Mouse (Mus musculus) cerebellum, postnatal 10 days (tissue): ENCODE measurements at regions not wholly inside any gene's neighbourhood (a gene's known extent, or its start where the extent isn't known, plus 50 kb on each side); places are given as distances from the start of the nearest gene placed in this dataset.

Experiments used
- DNase-seq, 2 experiments: peaks; one replicate each; pipeline ENCODE4 v3.0.0; 2021; ENCODE audit warnings: mixed read lengths in 2 of 2

DNA sequence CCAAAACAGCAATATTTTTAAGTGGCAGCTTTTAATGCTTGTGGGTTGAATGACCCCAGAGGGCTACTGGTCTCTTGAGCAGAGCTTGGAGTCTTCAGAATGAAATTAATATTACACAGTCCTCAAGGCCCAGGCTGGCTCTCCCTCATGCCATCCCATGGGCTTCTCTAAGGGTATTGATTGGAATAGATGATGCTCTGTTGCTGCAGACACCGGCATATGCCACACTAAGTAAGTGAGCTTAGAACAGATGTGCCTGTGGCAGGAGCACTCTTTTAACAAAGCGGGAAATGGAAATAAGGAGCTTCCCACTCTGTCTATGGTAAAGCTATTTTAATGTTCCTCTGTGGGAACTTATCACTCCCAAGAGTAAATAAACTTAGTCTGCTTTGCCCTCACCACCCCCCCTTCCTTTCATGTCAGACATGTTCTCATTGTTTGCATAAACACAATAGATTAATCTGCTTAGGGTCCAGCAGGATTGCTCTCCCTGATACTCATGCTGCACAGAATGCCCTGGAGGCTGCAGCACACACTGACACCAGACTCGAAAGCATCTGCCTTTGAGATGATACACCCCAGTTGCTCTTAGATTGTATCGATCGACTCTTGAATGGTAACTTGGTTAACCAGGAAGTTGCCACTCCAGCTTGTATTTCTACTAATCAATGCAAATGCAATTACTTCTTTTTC, 294.5 kb upstream of the Adamts16 start:
- DNase-seq = no peak

DNA sequence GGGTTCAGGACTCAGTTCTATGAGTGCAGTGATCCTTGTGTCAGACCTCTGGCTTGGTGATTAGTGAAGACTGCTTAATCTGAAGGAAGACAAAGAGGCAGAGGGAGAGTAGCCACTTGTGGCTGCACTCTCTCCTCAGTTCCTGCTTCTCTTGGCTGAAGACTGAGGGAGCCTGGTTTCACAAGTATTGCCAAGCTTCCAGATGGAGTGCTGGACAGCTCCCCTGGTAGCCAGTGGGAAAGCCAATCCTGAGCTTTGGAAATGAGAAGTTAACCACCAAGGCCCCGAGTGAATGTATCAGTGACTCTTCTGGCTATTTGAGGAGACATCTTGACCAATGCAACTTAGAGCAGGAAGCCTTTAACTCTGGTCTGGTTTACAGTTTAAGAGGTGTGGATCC, 279.9 kb upstream of the Adamts16 start:
- DNase-seq = peak; percentile 73 to 77

DNA sequence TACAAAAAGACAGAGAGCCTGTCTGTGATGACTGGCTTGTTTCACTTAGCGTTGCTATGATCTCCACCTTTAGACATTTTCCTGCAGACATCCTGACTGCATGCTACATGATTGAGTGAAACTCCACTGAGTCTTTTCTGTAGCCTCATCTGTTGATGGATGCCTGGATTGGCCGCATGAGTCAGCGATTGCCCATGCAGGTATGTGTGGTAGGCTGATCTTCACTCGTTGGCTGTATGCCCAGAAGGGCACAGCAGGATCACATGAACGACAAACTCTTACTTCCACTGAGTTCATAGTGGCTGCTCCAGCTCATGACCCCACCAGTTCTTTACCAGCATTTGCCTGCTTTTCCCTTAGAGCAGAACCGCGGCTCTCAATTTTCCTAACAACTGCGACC, 266.6 kb upstream of the Adamts16 start:
- DNase-seq = no peak

DNA sequence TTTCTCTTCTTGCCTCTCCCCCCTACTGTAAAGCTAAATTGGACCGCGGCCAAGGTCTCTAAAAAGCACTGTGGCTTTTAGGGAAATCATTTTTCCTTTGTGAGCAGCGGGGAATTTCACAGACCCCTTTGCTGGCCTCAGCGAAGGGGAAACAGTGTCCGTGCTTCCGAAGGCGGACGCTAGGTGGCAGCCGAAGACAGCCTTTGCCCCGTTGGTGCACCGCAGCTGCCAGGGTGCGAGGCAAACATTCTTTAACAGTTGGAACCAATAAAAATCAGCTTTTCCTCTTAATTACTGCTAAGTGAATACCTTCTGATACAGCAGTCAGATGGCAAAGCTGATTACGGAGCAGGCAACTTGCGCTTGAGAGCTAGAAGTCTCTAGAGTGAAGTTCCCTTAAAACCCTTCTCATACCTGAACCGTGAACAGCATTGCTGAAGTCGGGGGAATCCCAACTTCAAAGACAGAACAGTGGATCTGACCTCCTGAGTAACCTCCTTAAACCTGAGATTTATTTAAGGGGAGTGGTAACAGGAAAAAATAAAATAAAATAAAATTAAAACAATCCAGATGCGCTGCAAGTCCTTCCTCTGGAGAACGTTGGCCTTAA, 263.7 kb upstream of the Adamts16 start:
- DNase-seq = peak; percentile 93 to 95

DNA sequence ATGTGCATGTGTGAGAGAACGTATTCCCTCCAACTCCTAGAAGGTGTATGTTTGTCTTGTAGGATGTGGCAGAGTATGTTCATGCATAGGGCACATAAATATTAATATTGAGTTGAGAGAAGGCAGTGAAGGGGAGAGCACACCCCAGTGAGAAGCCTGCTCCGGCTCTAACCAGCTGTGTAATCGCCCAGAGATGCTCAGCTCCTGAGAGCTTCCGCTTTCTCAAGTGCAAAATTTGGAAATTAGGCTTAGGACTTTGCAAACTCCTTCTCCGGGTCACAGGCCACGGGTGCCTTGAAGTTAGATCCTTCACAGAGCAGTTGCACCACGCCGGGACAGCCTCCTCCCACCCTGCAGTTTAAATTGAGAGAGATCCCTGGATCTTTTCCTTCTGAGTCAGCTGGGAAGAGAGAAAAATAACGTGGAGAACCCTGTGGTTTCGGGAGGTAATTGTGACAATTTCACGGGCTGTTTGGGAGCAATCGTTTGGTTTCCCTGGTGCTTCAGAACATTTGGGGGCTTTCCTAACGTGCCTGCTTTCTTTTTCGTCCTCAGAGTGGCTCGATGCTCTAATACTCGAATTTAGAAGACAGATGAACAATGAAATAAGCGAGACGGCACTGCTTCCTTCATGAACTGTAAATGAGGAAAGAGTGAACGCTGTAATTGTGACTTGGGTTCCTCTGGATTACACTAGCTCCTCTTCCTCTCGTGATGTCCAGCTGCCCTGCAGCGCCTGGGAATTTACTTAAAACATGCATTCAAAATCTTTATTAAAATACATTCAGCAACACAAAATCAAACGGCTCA, 263.0 kb upstream of the Adamts16 start:
- no peak for DNase-seq

DNA sequence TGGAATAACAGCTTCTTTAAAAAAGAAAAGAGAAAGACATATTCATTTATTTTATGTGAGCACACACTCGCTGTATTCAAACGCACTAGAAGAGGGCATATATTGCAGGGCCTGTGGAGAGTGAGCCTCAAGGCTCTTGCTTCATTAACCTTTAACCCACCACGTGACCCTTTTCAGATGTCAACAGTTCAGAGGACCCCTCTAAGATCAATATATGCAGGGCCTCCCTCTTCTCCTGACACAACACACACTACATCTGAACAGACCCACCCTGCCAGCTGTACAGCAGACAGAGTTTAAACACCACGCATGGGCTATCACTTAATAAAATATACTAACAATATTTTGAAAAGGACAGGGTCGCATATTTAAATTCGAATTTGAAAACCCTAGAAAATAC, 242.7 kb upstream of the Adamts16 start:
- no peak for DNase-seq

DNA sequence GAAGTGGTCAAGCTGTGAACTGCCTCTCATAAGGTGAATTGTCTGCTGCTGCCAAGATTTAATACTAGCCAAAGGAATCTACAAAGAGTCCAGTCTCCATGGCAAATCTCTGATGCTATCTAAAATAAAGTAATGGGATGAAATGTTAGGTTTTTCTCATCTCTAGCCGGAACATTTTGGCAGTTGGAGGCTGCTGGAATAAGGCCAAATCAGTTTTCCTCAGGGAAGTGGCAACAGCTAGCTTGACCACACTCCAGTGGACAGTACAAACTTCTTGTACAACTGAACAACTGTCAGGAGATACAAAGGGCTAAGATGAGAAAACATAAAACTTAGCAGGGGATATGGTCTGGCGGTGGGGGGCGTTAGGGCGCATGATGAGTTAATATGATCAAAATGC, 234.3 kb upstream of the Adamts16 start:
- DNase-seq = peak; percentile 50 to 53

DNA sequence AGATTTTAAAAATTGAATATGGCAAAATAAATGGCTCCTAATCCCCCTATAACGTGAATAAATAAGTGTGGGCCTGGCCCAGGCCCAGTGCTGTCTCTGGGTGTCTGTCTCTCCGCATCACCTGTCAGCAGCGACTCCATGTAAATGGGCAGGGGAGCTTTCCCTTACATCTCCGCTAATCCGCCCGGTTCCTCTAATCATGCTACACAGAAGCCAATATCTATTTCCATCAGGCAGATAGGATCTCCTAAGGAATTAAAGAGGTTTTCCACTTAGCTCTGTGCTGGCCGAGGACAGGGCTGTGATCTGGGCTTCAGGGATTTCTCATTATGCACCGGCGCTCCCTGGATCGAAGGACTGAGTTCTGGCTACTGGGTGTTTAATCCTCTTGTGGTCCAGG, 232.4 kb upstream of the Adamts16 start:
- DNase-seq = no peak

DNA sequence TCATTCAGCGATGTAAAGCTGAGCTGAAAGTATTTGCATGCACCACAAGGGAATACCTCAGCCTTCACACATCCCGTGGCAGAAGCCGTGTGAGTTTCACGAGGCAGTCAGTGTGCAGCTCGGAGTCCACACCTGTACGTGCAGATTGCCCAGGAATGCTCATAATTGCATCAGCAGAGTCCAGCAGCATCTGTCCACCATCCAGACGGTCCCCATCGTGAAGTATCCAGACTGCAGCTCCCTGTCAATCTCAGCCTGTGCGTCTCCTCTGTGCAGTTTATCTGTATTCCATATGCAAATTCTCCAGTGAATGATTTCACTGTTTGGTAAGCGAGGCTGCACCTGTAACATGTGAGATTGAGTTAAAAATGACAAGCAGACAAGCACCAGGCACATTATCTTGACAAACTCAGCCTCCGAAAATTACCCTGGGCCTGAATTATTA, 227.2 kb upstream of the Adamts16 start:
- no peak for DNase-seq

DNA sequence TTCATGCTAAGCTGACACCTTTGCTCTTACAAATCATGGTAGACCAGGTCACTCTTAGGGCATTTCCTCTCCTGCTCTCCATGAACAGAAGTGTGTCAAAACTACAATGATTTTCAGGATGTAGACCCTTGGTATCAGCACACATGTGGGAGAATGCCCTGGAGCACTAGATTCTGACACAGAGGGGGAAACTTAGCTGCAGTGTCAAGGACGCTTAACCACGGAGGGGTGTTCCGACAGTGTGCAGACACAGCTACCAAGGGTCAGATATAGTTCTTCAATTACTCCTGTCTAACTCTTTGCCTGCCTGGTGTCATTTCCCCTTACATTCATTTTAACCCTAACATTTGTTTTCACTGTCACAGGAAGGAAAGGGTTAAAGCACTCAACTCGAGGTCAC, 226.4 kb upstream of the Adamts16 start:
- no peak for DNase-seq

DNA sequence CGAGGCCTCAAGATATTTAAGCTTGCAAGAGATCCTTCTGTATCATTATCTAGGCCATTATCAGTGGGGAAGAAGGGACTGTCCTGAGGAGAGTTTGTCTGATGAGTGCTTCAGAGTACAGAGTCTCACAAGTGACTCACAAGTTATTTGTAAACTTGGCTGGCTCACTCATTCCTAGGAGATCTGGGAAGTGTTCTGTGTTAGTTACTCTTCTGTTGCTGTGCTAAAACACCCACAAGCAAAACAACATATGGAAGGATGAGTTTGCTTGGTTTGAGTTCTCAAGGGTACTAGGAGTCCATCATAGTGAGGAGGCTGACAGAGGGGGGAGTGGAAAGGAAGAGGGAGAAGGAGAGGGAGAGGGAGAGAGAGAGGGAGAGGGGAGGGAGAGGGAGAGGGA, 224.0 kb upstream of the Adamts16 start:
- DNase-seq = no peak

DNA sequence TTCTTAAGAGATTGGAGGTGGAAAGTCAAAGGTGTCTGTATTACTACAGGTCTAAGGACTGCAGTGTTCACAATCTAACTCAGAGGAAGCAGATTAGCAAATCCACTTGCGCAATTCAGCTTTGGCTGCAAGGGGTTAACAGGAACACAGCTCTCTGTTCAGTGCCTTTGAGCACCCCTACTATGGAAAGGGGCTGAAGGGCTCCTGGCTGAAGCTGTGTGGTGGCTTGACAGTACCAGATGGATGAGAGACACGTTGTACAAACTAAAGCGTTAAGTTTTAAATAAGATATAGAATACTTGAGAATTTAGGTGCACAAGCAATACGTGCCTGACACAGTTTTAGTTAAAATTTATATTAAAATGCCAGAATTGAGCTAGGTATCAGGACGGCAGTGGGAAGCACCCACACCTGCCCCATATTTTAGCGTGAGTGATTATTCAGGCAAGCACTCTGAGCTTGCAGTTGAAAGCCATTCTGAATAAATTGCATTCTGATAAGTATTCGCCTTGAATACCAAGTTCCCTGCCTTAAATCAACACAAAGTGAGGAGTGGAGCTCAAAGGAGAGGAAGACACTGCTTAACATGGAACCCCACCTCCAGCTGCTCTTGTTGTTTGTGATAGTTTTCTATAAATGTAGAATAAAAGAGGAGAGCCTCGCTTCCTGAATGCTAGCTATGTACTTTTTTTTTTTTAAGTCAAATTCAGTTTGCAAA, 223.1 kb upstream of the Adamts16 start:
- DNase-seq = no peak

DNA sequence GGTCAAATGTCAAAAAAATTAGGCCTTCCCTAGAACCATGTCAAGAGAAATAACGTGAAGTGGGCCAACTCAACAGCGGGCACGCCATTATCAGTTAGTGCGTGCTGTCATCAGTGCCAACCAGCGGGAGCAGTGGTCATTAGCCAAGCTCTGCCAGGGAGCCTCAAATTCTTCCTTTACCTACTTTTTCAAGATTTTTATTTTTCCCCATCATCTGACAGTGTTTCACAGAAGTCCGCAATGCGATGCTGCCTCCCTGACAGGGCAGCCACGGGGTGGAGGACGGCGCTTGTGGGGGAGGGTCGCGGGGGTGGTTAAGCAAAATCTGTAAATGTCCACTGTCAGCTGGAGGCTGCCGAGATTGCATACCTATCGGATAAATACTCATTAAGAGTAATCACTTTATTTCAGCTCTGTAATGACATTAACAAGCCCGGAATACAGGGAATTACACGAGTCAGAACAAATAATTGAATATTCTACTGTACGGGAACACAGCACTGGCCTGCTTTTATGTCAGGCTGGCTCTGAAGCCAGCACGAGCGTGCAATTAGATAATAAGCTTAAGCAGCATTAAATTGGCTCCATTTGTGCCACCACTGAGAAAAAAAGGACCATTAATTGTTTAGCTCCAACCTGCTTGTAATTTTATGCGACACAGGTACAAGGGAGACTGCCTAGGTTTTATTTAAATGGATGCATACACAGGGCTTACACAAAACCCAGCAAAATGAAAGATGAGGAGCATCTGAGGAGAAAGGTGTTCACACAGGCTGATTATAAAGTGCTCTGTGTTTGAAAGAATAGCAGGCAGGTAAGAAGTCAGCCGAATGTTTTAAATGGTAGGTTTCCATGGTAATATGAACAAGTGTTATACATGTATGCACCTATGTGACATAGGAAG, 212.0 kb upstream of the Adamts16 start:
- DNase-seq = peak; percentile 62 to 64

DNA sequence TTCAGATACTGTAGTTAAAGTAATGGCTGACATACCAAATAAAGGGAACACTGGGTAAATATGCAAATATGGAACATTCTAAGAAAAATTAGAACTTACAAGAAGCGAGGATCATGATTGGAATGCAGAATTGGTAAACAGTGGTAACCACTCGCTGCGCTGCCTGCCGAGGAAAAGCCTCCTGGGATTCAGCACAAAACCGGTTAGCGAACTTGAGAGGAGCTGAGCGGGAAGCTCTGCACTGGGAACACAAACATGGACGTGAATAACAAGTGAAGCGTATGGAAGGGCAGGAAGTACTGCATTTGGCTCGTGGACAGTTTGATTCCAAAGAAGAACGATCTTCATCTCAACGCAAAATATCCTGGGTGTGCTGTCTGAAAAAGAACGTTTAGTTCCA, 209.0 kb upstream of the Adamts16 start:
- DNase-seq = no peak

DNA sequence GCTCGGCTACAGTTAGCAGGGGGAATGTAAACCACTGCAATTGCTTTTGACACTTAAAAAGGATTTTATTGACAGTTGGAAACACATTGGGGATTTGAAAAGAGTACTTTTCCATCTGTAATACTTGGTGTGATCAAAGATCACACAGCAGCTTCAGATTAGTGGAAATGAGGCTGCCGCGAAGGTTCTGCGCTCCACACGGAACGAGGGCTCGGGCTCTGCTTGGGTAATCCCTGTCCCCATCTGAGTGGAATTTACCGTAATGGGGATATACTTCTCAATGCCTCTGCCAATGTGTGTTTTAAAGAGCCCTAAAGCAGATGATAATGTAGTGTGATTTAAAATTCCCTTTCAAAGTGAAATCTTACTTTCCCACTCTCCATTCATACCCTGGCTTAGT, 194.4 kb upstream of the Adamts16 start:
- no peak for DNase-seq

DNA sequence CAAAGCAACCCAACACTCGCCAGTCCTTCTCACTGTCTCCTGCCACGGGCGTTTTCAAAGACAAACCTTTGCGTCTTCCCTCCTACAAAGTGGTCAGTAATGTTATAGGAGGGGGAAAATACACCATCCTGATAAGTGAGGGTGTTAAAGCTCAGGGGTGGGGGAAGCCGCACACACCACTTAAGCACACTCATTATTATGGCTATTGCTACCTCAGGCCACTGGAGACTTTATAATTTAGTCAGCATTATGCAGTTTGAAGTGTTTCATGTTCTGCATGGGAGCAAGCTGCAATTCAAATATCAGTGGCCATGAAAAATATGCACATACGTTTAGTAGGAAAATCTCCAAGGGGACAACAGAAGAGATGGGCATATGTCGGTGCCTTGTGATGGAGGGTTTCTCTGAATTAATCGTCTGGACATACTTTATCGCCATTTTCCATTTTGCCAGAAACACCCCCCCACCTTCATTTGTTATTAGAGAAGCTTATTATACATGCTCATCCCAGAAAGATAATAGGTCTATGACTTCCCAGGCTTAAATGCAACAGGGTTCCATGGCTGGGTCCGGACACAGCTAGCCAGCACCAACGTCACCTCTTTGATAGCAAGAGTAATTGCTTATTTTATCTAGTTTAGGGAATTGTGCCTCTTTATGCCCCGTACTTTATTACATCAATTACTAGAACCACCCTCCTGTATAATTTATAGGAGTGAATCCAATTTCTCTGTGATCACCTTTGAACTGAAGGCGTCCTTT, 193.5 kb upstream of the Adamts16 start:
- no peak for DNase-seq

DNA sequence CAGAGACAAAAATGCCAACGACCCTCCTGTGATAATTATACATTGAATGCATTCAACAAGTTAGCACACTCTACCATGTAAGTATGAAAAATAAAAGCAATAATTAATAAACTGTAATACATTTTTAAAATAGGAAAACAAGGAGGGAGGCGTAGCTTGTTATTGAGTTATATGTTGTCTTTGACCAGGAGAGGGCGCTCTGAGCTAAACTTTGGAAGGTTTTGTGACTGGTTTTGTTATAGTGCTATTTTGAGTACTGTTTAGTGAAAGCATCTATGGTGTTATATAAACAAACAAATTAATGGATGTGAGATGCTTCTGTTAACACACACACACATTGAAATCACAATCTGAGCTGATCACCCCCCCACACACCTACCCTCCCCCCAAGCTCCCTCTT, 166.6 kb upstream of the Adamts16 start:
- DNase-seq = peak; percentile 77 to 81

DNA sequence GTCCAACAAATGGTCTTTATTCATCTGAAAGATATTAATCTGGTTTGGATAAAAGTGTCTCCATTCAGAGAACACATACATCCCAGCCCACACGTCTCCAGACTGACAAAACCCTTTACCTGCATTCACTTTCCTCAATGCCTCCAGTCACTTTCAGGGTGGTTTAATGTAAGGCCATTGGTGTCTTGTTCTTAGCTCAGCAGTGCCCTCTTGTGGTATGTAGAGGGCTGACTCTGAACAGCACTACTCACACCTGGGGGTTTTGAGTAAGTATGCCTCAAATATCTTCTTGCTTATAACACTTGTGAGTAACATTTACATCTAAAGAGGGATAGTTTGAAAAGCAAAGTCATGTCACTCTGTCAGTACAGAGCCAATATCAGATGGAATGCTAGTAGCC, 164.5 kb upstream of the Adamts16 start:
- peak; percentile 74 to 82 for DNase-seq

DNA sequence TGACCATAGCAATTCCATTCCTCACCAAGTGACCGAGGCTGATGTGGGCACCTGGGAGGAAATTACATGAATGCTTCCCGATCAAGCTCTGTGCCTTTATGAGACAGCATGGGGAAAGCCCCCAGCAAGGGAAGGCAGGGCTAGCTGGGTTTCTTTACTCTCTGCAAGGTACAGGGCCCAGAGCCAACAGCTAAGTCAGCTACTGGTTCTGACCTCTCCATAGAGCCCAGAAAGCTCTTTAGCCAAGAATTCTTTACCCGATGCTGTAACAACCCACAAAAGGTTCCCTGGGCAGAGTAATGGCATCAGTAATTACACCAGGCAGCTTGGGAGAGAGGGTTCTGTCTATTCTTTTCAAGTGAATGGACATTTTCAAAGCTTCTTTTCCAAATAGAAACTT, 161.9 kb upstream of the Adamts16 start:
- peak in 1 of 2 experiments; percentile 16 for DNase-seq

DNA sequence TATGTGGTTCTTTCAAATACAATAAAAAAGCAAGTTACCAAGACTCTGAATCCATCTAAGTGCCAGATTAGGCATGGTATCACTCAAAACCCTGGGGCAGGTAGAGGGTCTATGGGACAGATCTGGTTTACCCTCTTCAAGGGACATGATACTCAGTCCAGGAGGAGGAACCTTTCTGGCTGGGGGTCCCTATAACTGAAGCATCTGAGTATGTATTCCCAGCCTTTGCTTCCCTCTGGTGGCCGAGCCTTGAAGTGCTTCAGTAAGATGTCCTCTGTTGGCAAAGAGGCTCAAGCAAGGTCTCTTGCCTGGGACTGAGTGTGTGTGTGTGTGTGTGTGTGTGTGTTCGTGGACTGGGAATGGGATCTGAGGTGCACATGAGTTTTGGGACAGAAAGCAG, 159.7 kb upstream of the Adamts16 start:
- DNase-seq = peak; percentile 92 to 93

DNA sequence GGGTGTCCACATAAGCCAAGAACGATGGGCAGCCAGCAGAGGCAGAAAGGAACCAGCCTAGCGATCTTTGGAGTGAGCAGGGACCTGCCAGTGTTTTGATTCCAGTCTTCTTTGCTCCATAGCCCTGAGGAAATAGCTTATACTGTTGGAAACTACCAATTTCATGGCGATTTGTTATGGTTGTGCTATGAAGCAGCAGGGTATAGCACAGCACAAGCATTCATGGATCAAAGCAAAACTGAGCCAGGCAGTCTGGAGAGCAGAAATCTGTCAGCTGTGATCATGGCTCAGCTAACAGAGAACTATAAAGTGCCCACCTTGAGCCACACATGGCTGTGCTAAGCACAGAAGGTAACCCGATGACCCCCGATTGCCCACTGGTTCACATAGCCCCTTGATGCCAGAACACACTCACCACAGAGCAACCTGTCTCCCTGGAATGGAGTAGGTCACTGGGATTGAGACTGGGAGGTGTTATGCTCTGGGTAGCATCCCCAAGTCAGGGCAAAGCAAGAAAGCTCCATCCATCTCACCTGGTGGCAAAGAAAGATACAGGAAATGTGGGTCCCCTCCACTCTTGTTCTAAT, 158.9 kb upstream of the Adamts16 start:
- DNase-seq = no peak
